Mouse (Mus musculus): Measurements from ENCODE around the gene Pih1h3b. TPM values are rescaled to one million over a fixed set of nuclear protein-coding genes. Genes with fewer than 3 reads are reported as not detected.

The Pih1h3b gene
- polyA plus RNA-seq (2015; fragmentation: Nextera tagmentation; extraction: Ambion mirVana), result not detected in 2 replicates

- 25% methylated on average over 64 of the region's 64 CpGs for WGBS
- peaks cover 24% of the 10 kb centered on the region for H3K27me3 ChIP-seq (replicated peaks)
- no peaks in the 10 kb centered on the region; the same call in 1 of the 2 replicates for H3K9me3 ChIP-seq
- no peak within 1 kb of the TSS for H3K27ac ChIP-seq
- H3K4me3 ChIP-seq, result peak within 1 kb of the TSS; percentile 37
- H3K4me1 ChIP-seq, result no peaks in the 10 kb centered on the region; the same call in 1 of the 2 replicates
- no peaks in the 10 kb centered on the region for H3K36me3 ChIP-seq (replicated peaks)
- H3K9ac ChIP-seq, result no peak within 1 kb of the TSS
- ATAC-seq (replicated peaks), result peak; percentile 75
- peak within 1 kb of the TSS; percentile 58 for H3K4me2 ChIP-seq
These were observed at the start of gene Pih1h3b, which contains the start of gene Nup62cl for GRCm38 (mm10) chrX:140062135-140062975. Gene Pih1h3b, plus strand, starts transcription at chrX:140062879. Gene Nup62cl, minus strand, starts transcription at chrX:140062712.

GRCm38 (mm10) chrX:140060886-140061874 is 1.5 kb upstream of the Pih1h3b start:
- peaks cover 24% of the 10 kb centered on the region for H3K27me3 ChIP-seq (replicated peaks)
- no peak overlapping the region for H3K27ac ChIP-seq
- no peaks in the 10 kb centered on the region for H3K36me3 ChIP-seq (replicated peaks)
- no peak overlapping the region for H3K9ac ChIP-seq
- no peaks in the 10 kb centered on the region; the same call in 1 of the 2 replicates for H3K9me3 ChIP-seq
- peak overlapping the region; percentile 58 for H3K4me2 ChIP-seq
- WGBS, result 28% methylated on average over 73 of the region's 90 CpGs
- no peaks in the 10 kb centered on the region; the same call in 1 of the 2 replicates for H3K4me1 ChIP-seq
- no peak for ATAC-seq (replicated peaks)
- H3K4me3 ChIP-seq, result peak overlapping the region; percentile 37

GRCm38 (mm10) chrX:140082535-140082934 is 19.9 kb downstream of the Pih1h3b start:
- no peak for ATAC-seq (replicated peaks)
- no peaks in the 10 kb centered on the region for H3K4me1 ChIP-seq
- H3K4me3 ChIP-seq, result no peak overlapping the region
- H3K27me3 ChIP-seq (replicated peaks), result peaks cover 4% of the 10 kb centered on the region; the same call in 1 of the 2 replicates
- no peaks in the 10 kb centered on the region for H3K36me3 ChIP-seq (replicated peaks)
- WGBS, result 92% methylated on average over 2 of the region's 2 CpGs
- no peak overlapping the region for H3K9ac ChIP-seq
- no peaks in the 10 kb centered on the region for H3K9me3 ChIP-seq
- no peak overlapping the region for H3K4me2 ChIP-seq
- H3K27ac ChIP-seq, result no peak overlapping the region

- ATAC-seq (replicated peaks), result no peak
- Histone ChIP-seq H3K4me1 (no peaks in the 10 kb centered on the region), H3K9ac (no peak overlapping the region), H3K4me2 (no peak overlapping the region), H3K4me3 (no peak overlapping the region), H3K9me3 (no peaks in the 10 kb centered on the region), H3K27ac (no peak overlapping the region), H3K27me3 (replicated peaks) (0 out of 2 replicates have a peak, but pooled peaks cover 12% of the 10 kb centered on the region), H3K36me3 (replicated peaks) (no peaks in the 10 kb centered on the region)
- 80% methylated on average over 2 of the region's 2 CpGs for WGBS
These were observed 31.4 kb downstream of the Pih1h3b start for GRCm38 (mm10) chrX:140094066-140094465.

Other genes starting within 250 kb of the Pih1h3b start
- 3.9 and 4.9 TPM in 2 replicates for gene Morc4, start 191.2 kb upstream of the Pih1h3b start, polyA plus RNA-seq (2015; fragmentation: Nextera tagmentation; extraction: Ambion mirVana)
- gene Rbm41, start 64.3 kb upstream of the Pih1h3b start, polyA plus RNA-seq (2015; fragmentation: Nextera tagmentation; extraction: Ambion mirVana), result 5.3 TPM in 2 replicates
- gene Nup62cl, start 167 bp upstream of the Pih1h3b start, polyA plus RNA-seq (2015; fragmentation: Nextera tagmentation; extraction: Ambion mirVana), result 2.2 and 2.5 TPM in 2 replicates

Data from midbrain, embryonic 15.5 days (tissue).